12 mouse cellular contexts compared by ENCODE assay signal in the genomic region with DNA sequence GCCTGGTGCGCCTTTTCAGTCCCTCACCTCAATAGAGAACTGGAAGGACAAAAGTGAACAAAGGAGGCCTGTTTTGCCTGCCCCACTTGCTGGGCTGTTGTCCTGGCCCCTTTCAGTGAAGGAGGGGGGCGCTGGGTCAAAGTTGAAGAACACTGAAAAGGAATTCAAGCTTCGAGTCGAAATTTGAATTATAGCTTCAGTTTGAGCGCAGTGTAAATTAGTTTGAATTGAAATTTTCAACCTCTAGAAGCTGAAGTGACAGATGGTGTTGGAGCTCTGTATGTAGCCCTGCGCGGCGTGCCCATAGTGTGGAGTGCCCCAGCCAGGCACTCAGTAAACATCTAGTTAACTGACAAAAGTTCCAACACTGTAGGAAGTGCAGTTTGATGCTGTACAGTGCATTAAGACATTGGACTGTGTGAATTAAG. TPM values are rescaled to one million over a fixed set of nuclear protein-coding genes. Genes with fewer than 3 reads are reported as not detected.
A peak's percentile ranks its signal among the peaks of the same experiment; 100 is the strongest.
DNase-seq lines count a peak whose midpoint lies in the region; ATAC-seq and TF ChIP-seq lines count a peak whose summit lies in the region.
"Had no signal": no experiment of that assay in that cellular context is flagged by ENCODE, and none has a peak within 500 bp of the region (broad histone marks: within the 10 kb centered on the region; RNA-seq: fewer than 3 reads in every experiment).

No protein-coding gene starts in this region.

- H3K27ac ChIP-seq in forebrain, embryonic 13.5 days = peak overlapping the region; percentile 62
- peak overlapping the region; percentile 83; the same call in 1 of the 2 replicates for H3K27ac ChIP-seq in olfactory bulb, adult 2 months (ENCODE audit: insufficient read depth, low read depth, low read length)
- no peak overlapping the region for H3K27ac ChIP-seq in kidney, embryonic 14.5 days (ENCODE audit: low read depth, low read length)
- H3K27ac ChIP-seq: heart, embryonic 13.5 days; kidney, embryonic 15.5 days had no signal

- no peak for TF ChIP-seq CTCF in olfactory bulb, adult 2 months (IDR thresholded peaks at IDR 0.05; ENCODE audit: insufficient read depth, low read depth, low read length)

- peaks cover 55% of the 10 kb centered on the region for H3K4me1 ChIP-seq in forebrain, embryonic 13.5 days
- H3K4me1 ChIP-seq in olfactory bulb, adult 2 months (ENCODE audit: control insufficient read depth, insufficient read depth, low read length) = peaks cover 5% of the 10 kb centered on the region; the same call in 1 of the 2 replicates
- H3K4me1 ChIP-seq in kidney, embryonic 14.5 days (ENCODE audit: control insufficient read depth, insufficient read depth, low read length) = no peaks in the 10 kb centered on the region
- H3K4me1 ChIP-seq: heart, embryonic 13.5 days; kidney, embryonic 15.5 days had no signal

- no peaks in the 10 kb centered on the region for H3K9me3 ChIP-seq in forebrain, embryonic 13.5 days (replicated peaks)
- no peaks in the 10 kb centered on the region for H3K9me3 ChIP-seq in kidney, embryonic 14.5 days (ENCODE audit: control insufficient read depth, low read length)
- H3K9me3 ChIP-seq: heart, embryonic 13.5 days; kidney, embryonic 15.5 days had no signal

- WGBS in forebrain, embryonic 13.5 days = 1% methylated on average over 8 of the region's 8 CpGs
- WGBS in olfactory bulb, adult 2 months = 36% methylated on average over 8 of the region's 8 CpGs
- 50% methylated on average over 8 of the region's 8 CpGs for WGBS in kidney, embryonic 14.5 days

- peak overlapping the region; percentile 36 for H3K4me2 ChIP-seq in forebrain, embryonic 13.5 days
- no peak overlapping the region for H3K4me2 ChIP-seq in kidney, embryonic 14.5 days (replicated peaks; ENCODE audit: low read depth, low read length)
- H3K4me2 ChIP-seq: heart, embryonic 13.5 days; kidney, embryonic 15.5 days had no signal

- peak; percentile 97 for ATAC-seq in forebrain, embryonic 13.5 days
- ATAC-seq in kidney, embryonic 14.5 days (ENCODE audit: low FRiP score, low TSS enrichment) = no peak

- TF ChIP-seq POLR2A in olfactory bulb, adult 2 months (IDR thresholded peaks at IDR 0.05; ENCODE audit: insufficient read depth, low read depth, low read length) = no peak

- H3K36me3 ChIP-seq in forebrain, embryonic 13.5 days (ENCODE audit: poor library complexity, severe bottlenecking) = no peaks in the 10 kb centered on the region
- H3K36me3 ChIP-seq in kidney, embryonic 14.5 days (ENCODE audit: control insufficient read depth, insufficient read depth, low read length) = no peaks in the 10 kb centered on the region
- H3K36me3 ChIP-seq: heart, embryonic 13.5 days; kidney, embryonic 15.5 days had no signal

- peak; percentile 18 for DNase-seq in left cerebral cortex, postnatal 4 days
- DNase-seq in left cerebral cortex, adult 18-20 months (ENCODE audit: low spot score in 2 of 2) = no peak
- DNase-seq in mesoderm, embryonic 11.5 days (ENCODE audit: low read depth, low spot score) = peak; percentile 76
- DNase-seq in kidney, adult 11 months = no peak
- no peak for DNase-seq in urinary bladder, adult 18-20 months (ENCODE audit: low spot score in 2 of 2)
- DNase-seq: thymus, adult 2 months had no signal

- H3K4me3 ChIP-seq in forebrain, embryonic 13.5 days = no peak overlapping the region
- no peak overlapping the region for H3K4me3 ChIP-seq in olfactory bulb, adult 2 months (ENCODE audit: insufficient read depth, low read depth, low read length)
- no peak overlapping the region for H3K4me3 ChIP-seq in kidney, embryonic 14.5 days (ENCODE audit: low read length)
- H3K4me3 ChIP-seq: heart, embryonic 13.5 days; kidney, embryonic 15.5 days had no signal

- H3K9ac ChIP-seq in forebrain, embryonic 13.5 days = no peak overlapping the region
- no peak overlapping the region for H3K9ac ChIP-seq in kidney, embryonic 14.5 days (ENCODE audit: low read depth, low read length)
- H3K9ac ChIP-seq: heart, embryonic 13.5 days; kidney, embryonic 15.5 days had no signal

- no peaks in the 10 kb centered on the region for H3K27me3 ChIP-seq in forebrain, embryonic 13.5 days
- no peaks in the 10 kb centered on the region for H3K27me3 ChIP-seq in kidney, embryonic 14.5 days (ENCODE audit: control insufficient read depth, insufficient read depth, low read length)
- H3K27me3 ChIP-seq: CH12.LX; heart, embryonic 13.5 days; kidney, embryonic 15.5 days had no signal

- intact Hi-C loops in left cerebral cortex, postnatal 4 days (cut with DNase I) = loop anchor here (5.0 kb wide), 1 partner anchor 34 kb away; no protein-coding TSS in a partner anchor

RNA-seq across cellular contexts. Expression of gene Nrcam, which starts 9.5 kb away (rescaled TPM):
- total RNA-seq in left cerebral cortex, postnatal 4 days (2021) = 100 to 1,000 TPM; 323 to 345 TPM
- 100 to 1,000 TPM; 455 to 475 TPM for total RNA-seq in left cerebral cortex, adult 18-20 months (2021)
- 83.7 and 91.2 TPM in 2 replicates for polyA plus RNA-seq in forebrain, embryonic 13.5 days (2015; fragmentation: Nextera tagmentation; extraction: Ambion mirVana)
- polyA plus RNA-seq in olfactory bulb, adult 2 months (2012; ENCODE audit: insufficient read depth, insufficient read length, low replicate concordance, missing spikeins) = 445 and 867 TPM in 2 replicates
- polyA plus RNA-seq in kidney, embryonic 14.5 days (2014; fragmentation: Nextera tagmentation; extraction: Ambion mirVana) = 7.0 and 12.3 TPM in 2 replicates

Comparison
In these comparisons a context has a peak if more than half of its experiments do, and no peak if none do; other contexts are left out.
1. DNase-seq: peak in left cerebral cortex, postnatal 4 days (single experiment) and mesoderm, embryonic 11.5 days (single experiment); none in left cerebral cortex, adult 18-20 months (0 of 2), kidney, adult 11 months (single experiment) and urinary bladder, adult 18-20 months (0 of 2).